Mouse (Mus musculus) stomach, postnatal 0 days (tissue): ENCODE measurements at regions not wholly inside any gene's neighbourhood (a gene's known extent, or its start where the extent isn't known, plus 50 kb on each side); places are given as distances from the start of the nearest gene placed in this dataset.

Experiments used
- CTCF ChIP-seq: IDR thresholded peaks from 2 replicates; pipeline ENCODE4 v1.5.1; 2016; ENCODE audit warnings: antibody characterized with exemption, low read depth, mild to moderate bottlenecking, moderate library complexity
- EP300 ChIP-seq: optimal IDR thresholded peaks from 2 replicates; pipeline ENCODE3; 2016; ENCODE audit warnings: antibody characterized with exemption

GRCm38 (mm10) chr10:66940368-66940767 is 155.6 kb upstream of the Jmjd1c start:
- TF ChIP-seq CTCF = no peak
- no peak for TF ChIP-seq EP300
